Mouse (Mus musculus) small intestine, adult 2 months (tissue): ENCODE data around the gene Slitrk4. TPM values are rescaled to one million over a fixed set of nuclear protein-coding genes. Genes with fewer than 3 reads are reported as not detected.

Experiments used
- H3K27ac ChIP-seq: fragments of 200-500 bp; 2 replicates; pipeline ENCODE4 v1.5.1; 2012; ENCODE audit warnings: low read depth, low read length, control low read depth, inconsistent platforms; ENCODE audit not compliant: insufficient read depth
- H3K27me3 ChIP-seq: fragments of 200-500 bp; 2 replicates; pipeline ENCODE4 v1.6.1; 2012; ENCODE audit warnings: mild to moderate bottlenecking, moderate library complexity, low read length, inconsistent platforms; ENCODE audit not compliant: control insufficient read depth, insufficient read depth
- H3K36me3 ChIP-seq: fragments of 200-500 bp; 2 replicates; pipeline ENCODE4 v1.6.1; 2012; ENCODE audit warnings: mild to moderate bottlenecking, low read length, control low read depth, inconsistent platforms; ENCODE audit not compliant: control insufficient read depth, insufficient read depth
- H3K4me1 ChIP-seq: fragments of 200-500 bp; 2 replicates; pipeline ENCODE4 v1.6.1; 2012; ENCODE audit warnings: low read length, inconsistent platforms, mixed read lengths; ENCODE audit not compliant: control insufficient read depth, insufficient read depth, insufficient read length
- H3K4me3 ChIP-seq: fragments of 200-500 bp; 2 replicates; pipeline ENCODE4 v1.5.1; 2012; ENCODE audit warnings: low read depth, mild to moderate bottlenecking, control low read depth, inconsistent platforms, low read length, moderate library complexity
- CTCF ChIP-seq: fragments of 200-500 bp; IDR thresholded peaks from 2 replicates; pipeline ENCODE4 v1.5.1; 2012; ENCODE audit warnings: low read depth, mild to moderate bottlenecking, control low read depth, inconsistent platforms, low read length, moderate library complexity, mixed read lengths; ENCODE audit not compliant: insufficient replicate concordance, insufficient read length; ENCODE audit errors: extremely low read depth
- POLR2A ChIP-seq: fragments of 200-500 bp; IDR thresholded peaks from 2 replicates; pipeline ENCODE4 v1.6.1; 2012; ENCODE audit warnings: low read depth, mild to moderate bottlenecking, control low read depth, inconsistent platforms, low read length, moderate library complexity
- WGBS: fragments of 180-500 bp; shearing (Covaris S2); methylation state at CpG from one replicate; pipeline ENCODE4 v1.1.7; 2018; 5-methylcytosine and 5-hydroxymethylcytosine counted together
- polyA plus RNA-seq: library from polyadenylated mRNA; depleted of rRNA; stranded (reverse); fragments of >200 nt; gene quantifications from 2 replicates; pipeline ENCODE4 v1.2.3, GENCODE M21; 2012; rRNA removed

Gene Slitrk4
- not detected in 2 replicates for polyA plus RNA-seq

DNA sequence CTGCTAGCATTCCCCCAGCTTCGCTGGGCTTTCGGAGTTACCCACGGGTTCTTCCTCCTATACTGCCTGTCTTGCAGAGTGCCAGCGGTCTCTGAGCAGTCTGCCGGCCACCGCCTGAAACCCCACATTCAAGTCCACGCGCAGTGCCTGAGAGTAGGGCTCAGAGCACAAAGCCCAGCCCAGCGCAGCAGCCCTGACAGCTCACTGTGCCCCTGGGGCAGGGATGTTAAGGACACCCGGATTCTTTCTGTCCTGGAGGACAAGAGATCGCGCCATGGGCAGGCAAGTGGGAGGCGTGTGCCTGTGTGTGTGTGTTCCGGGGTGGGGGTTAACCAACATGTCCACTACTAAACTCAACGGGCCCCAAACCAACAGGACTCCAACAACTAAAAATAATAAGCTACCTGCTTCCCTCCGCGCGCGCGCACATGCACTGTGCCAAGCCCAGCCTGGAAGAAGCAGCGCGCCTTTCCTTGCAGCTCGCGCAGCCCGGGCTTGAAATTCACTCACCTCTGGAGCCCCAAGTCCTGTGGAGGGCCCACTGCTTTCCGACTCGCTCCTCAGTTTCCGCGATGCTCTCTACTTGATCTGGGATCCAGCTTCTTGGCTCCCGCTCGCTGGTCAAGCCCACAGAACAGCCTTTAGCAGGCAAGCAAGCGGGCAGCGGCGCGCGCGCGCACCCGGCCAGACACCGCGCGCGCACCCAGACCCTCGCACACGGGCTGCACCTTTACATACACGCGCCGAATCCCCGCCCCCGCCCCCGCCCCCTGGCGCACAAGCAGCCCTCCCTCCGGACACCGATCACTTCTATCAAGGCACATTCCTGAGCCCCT is at the start of gene Slitrk4:
Gene Slitrk4, minus strand, starts transcription at position 707 of the 836 bp plus-strand sequence.
- 11% methylated on average over 38 of the region's 54 CpGs for WGBS

DNA sequence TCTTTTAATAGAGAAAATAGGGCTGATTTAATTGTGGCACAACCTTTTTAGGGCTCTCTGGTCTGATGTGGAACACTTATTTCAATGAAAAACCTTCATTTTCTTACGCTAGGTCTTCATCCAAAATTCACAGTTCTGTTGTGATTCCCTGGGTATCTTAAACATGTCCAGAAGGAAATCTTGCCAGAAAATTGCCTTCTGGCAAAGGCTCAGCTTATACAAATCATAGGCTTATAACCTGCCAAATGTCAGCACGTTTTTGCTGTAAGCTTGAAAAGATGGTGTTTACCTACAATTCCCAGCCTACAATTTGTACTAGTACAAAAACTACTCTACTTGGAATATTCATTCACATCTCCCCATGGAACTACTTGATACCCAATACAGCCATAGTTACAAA is 42.7 kb upstream of the Slitrk4 start:
- Histone ChIP-seq H3K4me1 (no peaks in the 10 kb centered on the region), H3K27ac (no peak overlapping the region), H3K4me3 (no peak overlapping the region), H3K36me3 (no peaks in the 10 kb centered on the region), H3K27me3 (no peaks in the 10 kb centered on the region)
- 68% methylated on average over 2 of the region's 2 CpGs for WGBS
- no peak for TF ChIP-seq CTCF
- TF ChIP-seq POLR2A = no peak

More for the DNA sequence above, at the start of gene Slitrk4:
- TF ChIP-seq CTCF (no peak), POLR2A (no peak)
- Histone ChIP-seq H3K27me3 (no peaks in the 10 kb centered on the region), H3K36me3 (no peaks in the 10 kb centered on the region), H3K27ac (no peak within 1 kb of the TSS), H3K4me3 (no peak within 1 kb of the TSS), H3K4me1 (no peaks in the 10 kb centered on the region)

DNA sequence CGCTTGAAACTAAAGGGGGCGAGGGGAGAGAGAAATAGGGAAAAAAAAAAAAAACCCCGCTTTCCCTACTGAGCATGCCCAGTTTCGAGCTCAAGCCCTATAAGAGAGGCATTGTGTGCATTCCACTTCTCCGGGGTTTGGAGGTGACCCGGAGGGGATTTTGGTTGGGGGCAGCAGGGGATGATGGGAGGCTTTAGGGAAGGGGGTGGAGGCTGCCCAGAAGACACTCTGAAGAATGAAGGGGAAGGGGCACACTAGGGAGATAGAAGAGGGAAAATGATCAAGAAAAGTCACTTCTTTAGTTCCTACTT is 1.1 kb upstream of the Slitrk4 start:
- H3K27ac ChIP-seq = no peak overlapping the region
- no peaks in the 10 kb centered on the region for H3K36me3 ChIP-seq
- 19% methylated on average over 6 of the region's 6 CpGs for WGBS
- H3K4me3 ChIP-seq = no peak overlapping the region
- no peaks in the 10 kb centered on the region for H3K4me1 ChIP-seq
- TF ChIP-seq CTCF (no peak), POLR2A (no peak)
- H3K27me3 ChIP-seq = no peaks in the 10 kb centered on the region

DNA sequence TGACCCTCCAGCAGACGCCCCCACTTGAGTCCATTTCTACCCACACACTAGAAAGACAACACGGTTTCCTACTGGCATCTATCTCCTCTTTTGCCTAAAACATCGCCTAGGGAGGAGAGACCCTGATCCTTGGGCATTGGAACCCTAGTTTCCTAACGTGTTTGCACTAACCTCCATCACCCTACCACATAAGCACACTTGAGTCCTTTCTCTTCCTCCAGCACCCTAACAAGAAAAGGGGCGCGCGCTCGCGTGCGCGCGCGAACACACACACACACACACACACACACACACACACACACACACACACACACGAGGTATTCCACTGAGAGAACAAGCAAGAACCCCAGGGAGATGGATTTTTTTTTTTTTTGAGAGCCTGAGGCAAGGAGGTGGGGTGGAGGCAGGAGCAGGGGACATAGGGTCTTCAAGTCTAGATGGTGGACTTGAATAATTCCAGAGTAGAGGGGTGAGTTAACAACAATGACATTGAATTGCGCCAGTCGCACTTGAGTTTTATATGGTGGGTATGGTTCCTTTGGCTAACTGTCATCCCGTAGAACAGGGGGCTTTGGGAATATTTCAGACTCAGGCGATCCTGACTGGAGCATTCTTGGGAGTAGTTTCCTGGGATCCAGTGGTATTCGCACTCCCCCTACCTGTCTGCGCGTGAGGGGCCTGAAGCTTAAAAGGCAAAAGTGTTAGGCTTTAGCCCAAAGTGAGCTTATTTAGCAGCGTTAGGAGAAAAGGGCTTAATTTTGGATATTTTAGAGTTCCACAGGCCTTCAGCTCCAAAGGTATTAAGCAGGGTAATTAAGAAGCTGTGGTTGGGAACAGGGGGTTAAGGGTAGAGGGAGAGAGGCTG is 562 bp upstream of the Slitrk4 start:
- no peaks in the 10 kb centered on the region for H3K36me3 ChIP-seq
- H3K4me3 ChIP-seq = no peak overlapping the region
- no peaks in the 10 kb centered on the region for H3K27me3 ChIP-seq
- no peak for TF ChIP-seq POLR2A
- TF ChIP-seq CTCF = no peak
- no peak overlapping the region for H3K27ac ChIP-seq
- H3K4me1 ChIP-seq = no peaks in the 10 kb centered on the region
- 22% methylated on average over 22 of the region's 22 CpGs for WGBS

DNA sequence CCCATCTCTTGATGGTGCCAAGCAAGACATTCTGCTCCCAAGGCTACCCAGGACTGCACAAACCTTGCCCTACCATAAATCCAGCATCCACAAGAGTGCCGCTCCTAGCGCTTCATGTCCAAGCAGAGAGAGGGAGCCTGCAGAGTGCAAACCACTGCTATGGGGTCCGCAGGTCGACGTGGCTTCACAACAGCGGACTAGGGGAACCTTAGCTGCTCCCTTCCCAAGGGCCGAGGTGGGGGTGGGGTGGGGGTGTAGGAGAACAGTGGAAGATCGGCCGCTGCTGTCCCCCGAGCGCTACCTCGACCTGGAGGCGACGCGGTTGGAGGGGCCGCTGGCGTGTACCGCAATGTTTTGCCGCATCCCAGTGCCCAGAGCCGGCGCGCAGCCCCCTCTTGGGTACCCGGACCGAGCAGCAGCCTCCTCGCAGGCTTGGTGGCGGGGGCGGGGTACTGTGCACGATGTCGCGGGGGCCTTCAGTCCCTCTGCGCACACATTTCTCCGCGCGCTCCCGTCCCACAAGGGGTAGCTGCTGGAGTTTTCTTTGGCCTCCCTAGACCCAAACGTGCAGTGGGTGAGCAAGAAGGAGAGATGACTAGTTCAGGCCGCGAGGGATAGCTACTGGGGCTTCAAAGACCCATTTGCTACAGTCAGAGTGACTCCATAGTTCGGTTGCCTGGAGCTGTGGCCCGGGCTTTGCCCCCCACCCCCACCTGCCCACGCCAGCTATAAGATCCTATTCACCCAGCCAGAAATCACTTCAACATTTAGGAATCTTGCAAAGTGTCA is 1.1 kb downstream of the Slitrk4 start:
- 8% methylated on average over 41 of the region's 41 CpGs for WGBS
- H3K27ac ChIP-seq = no peak overlapping the region

DNA sequence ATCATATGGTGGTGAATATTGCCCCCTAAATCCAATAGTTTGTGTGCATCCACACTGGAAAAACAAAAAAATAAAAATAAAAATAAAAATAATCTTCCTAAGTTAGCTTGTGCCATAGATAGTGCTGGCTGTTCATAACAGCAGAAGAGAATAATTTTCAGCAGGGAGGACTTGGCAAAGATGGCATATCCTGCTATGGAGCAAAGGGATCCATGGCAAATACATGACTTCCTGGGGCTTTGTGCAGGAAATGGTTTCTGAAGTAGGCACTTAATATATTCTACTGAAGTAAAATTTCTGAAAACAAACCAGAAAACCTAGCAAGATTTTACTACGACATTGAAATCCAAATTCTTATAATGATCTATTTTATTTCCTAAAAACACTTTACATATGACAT is 13.3 kb downstream of the Slitrk4 start:
- TF ChIP-seq POLR2A (no peak), CTCF (no peak)
- Histone ChIP-seq H3K4me1 (no peaks in the 10 kb centered on the region), H3K4me3 (no peak overlapping the region), H3K36me3 (no peaks in the 10 kb centered on the region), H3K27me3 (no peaks in the 10 kb centered on the region), H3K27ac (no peak overlapping the region)
- whole genome bisulfite sequencing = 66% methylated on average over 1 of the region's 1 CpGs

More for the DNA sequence above, 1.1 kb downstream of the Slitrk4 start:
- H3K4me3 ChIP-seq = no peak overlapping the region
- H3K4me1 ChIP-seq = no peaks in the 10 kb centered on the region
- TF ChIP-seq CTCF = no peak
- no peak for TF ChIP-seq POLR2A
- H3K27me3 ChIP-seq = no peaks in the 10 kb centered on the region
- H3K36me3 ChIP-seq = no peaks in the 10 kb centered on the region

Other genes with a start within 250 kb of the Slitrk4 start
- not detected in 2 replicates for gene Gm6760, start 124.8 kb downstream of the Slitrk4 start, polyA plus RNA-seq
- not detected in 2 replicates for gene 3830417A13Rik, start 103.4 kb downstream of the Slitrk4 start, polyA plus RNA-seq